Mouse (Mus musculus) spleen, postnatal 10 days (tissue): Measurements from ENCODE around the gene Ppfia4.

ENCODE experiments used
- DNase-seq, 2 experiments: peaks; one replicate each; pipeline ENCODE4 v3.0.0; 2021 to 2022; ENCODE audit warnings: low spot score in 2 of 2

The Ppfia4 gene

DNA sequence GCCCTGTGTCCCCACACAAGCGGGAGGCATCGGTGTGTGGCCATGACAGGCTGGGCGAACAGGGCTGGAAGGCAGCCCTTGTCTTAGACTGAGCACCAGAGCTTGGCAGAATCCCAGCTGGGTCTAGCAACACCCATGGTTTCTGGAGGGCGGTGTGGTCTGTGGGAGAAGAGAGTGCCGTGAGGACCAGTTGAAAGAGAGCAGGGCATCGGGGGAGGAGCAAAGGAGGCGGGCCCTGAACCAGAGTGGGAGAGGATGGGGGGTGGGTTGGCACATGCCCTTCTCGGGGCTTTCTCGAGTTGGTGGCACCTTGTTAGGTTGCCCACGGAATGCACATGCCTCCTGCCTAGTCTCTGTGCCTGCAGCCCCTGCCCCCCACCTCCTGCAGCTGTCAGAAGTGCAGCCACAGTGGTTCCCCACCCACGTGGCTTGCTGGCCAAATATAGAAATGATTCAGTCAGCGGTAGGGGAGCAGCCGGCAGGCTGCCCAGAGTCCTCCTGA lies at the start of gene Ppfia4:
Gene Ppfia4, minus strand, starts transcription at position 159 of the 502 bp plus-strand sequence.
- DNase-seq, result no peak

DNA sequence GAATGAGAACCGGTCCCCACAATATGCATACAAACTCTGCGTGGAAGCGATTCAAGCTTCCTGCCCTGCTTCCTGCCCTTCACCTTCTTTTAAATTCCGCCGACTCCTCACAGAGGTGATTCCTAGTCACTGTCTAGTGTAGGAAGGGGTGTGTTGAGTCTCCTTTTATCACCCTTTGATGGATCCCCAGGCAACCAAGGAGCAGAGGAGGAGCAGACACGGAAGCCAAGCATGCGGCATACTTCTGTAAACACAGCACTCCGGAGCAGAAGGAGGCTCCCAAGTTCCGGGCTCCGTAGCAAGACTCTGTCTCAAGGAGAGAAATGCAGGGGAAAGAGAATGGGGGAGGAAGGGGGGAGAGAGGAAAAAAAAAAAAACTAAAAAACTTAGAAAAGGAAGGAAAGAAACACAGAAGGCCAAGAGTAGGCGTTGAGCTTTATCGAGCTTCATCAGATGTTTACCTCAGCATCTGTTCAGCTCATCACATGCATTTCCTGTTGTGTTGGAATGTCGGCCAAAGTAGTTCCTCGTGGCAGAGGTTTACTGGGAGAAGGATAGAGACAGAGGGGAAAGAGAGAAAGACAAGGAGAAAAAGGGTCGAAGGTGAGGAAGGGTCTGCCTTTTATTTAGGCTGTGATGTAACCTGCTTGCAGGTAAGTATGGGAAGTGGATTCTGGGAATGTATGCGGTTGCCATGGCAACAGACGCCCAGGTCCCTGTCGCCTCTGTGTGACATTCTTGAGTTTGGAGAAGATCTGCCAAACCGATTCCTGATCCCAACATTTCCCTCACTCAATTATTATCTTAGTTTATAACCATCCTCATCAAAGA lies 49.3 kb upstream of the Ppfia4 start:
- no peak for DNase-seq

DNA sequence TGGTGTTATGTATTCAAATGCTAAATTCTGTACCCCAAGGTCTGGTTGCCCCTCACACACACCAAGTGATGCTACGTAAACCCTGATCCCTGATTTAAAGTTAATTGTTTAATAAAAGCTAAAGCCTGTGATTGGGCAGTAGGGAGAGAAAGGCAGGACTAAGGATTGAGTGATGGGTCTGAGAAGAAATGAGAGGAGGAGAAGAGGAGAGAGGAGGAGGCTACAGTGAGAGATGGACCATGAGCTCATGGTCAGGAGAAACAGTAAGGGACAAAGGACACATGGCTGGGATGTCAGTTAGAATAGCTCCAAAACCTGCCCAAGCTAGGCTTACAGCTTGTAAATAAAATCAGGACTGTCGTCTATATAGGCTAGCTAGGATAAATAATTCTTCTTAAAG lies 48.3 kb upstream of the Ppfia4 start:
- no peak for DNase-seq

DNA sequence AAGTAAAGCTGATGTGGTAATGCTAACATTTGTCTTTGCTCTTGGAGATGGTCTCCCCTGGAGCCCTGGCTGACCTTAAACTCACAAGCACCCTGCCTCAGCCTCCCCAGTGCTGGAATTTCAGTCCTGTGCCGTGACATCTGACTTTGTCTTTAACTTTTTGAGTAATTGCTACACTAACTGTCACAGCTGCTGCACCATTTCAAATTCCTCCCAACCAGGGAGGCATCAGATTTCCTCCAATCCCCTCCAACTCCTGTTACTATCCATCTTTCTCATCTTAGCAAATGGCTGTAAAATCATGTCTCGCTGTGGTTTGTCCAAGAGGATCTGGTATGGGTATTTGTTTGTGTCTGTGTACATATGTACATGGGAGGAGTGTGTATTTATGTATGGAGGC lies 41.4 kb upstream of the Ppfia4 start:
- DNase-seq, result no peak

DNA sequence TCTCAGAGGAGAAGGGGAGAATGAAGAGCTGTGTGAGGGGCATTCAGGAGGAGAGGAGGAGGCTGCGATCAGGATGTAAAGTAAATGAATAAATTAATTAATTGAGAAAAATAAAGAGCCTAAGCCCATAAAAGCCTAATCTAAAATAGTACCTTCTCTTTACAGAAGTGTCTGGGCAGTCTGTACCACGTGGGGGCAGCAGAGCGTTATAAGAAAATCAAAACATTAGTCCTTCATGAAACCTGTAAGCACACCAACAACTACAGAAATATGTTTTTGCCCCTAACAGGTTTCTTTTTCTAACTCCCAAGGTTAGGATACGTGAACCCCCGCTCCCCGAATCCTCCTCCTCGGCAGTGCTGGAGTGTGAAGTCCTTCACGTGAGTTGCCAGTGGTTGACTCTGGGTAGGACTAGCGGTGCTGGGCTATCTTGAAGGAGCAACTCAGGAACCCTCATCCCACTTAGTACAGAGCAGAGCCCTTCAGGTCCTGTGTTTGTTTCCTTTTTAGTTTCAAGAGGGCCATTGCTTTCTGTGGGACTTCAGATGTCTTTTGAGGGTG lies 36.1 kb upstream of the Ppfia4 start:
- peak; percentile 50 to 84 for DNase-seq

DNA sequence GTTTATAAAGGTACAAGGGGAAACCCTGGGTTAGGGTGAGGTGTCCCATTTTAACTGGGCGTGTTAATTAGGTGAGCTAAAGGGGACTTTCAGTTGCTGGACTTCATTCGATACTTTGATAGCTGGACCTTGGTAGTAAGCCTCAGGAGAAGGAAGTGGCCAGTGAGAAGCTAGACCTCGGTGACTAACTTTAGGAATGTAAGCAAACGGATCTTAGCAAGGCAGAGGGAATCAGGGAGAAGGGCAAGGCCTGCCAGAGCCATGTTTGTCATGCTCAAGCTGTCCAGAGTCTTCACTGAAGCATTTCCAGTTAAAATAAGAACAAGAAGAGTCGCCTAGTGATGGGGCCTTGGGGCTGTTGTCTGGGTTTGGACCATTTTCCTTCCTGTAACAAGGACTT lies 32.8 kb upstream of the Ppfia4 start:
- no peak for DNase-seq

DNA sequence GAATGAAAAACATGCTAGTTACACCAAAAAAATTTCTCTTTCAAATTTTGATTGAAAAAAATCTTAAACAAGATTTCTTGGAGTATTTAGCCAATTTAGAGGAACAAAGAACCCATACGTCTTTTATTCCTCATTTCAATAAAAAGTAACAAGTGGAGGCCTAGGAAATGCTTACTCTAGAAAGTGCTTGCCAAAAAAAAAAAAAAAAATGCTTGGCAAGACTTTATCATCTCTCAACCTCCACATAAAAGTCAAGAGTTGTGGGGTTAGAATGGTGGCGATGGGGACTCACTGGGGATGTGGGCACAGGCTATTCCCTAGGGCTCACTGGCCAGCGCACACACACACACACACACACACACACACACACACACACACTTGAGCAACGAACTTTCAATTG lies 30.5 kb upstream of the Ppfia4 start:
- no peak for DNase-seq

DNA sequence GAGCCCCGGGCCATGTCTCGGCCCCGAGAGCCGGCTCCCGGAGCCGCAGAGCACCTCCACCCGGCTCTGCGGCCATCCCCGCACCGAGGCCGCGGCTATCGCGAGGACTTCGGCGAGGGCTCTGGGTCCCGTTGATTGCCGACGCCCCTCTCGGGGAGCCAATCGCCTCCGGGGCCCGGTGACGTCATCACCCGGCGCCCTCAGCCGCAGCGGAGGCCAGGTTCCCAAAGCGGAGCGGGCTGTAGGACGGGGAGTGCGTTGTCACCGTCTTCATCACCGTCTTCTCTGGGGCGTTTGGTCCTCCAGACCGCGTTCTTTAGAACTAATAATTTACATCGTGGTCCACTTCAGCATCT lies 29.1 kb upstream of the Ppfia4 start, which contains the start of gene Tmem183a:
Gene Tmem183a, minus strand, starts transcription at position 123 of the 356 bp plus-strand sequence.
- peak; percentile 97 to 98 for DNase-seq

DNA sequence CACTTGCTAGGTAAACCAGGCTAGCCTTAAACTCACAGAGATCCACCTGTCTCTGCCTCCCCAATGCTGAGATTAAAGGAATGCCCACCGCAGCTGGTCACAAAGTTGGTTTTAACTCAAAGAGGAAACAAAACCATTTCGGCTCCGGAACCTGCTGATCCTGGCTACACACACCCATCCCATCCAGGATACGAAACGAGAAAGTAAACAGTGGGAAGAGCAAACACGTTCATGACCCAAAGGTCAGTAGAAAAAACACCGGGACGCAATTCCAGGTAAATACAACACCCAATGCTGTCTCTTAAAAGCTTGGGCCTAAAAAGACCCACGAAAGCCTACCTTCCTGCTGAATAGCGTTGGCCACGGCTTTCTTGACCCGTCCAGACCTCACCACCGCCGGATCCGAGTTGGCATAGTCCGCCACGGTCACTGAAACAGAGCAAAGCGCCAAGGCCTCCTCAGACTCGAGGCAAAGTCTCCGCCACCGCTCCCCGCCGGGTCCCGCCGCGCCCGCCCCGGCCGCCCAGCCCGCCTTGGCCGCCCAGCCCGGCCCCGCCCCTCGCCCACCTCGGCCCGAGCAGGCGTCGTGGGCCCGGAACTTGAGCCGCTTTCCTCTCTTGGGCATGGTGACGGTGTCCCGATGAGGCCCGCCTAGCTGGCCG lies 28.6 kb upstream of the Ppfia4 start:
- DNase-seq, result no peak

DNA sequence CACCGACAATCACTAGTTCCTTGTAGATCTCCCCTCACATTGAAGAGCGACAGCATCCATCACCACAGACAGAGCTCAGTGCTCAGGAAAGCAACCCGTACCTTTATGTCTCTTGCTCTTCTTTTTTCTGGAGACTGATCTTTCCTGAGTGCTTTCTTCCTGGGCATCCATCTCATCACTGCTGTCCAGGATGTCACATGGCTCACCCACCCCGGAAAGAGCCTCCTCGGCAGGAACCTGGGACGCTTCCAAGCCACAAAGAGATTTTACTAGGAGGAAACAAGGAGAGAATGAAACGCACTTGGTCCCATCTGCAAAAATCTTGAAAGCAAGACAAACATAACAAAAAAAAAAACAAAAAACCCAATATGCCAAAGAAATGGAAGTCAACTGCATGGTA lies 27.9 kb upstream of the Ppfia4 start:
- no peak for DNase-seq

DNA sequence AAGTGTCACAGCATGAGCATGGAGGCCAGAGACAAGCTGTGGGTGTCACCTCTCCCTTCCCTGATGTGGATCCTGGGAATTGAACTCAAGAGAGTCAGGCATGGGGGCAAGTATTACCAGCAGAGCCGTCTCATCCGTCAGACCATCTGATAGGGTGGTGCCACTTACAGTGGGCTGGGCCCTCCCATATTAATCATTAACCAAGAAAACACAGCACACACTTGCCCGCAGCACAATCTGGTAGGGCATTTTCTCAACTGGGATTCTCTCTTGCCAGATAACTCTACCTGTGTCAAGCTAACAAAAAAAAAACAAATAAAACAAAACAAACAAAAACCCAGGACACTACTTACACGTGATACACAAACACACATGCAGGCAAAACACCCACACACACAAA lies 24.7 kb upstream of the Ppfia4 start:
- DNase-seq, result no peak

DNA sequence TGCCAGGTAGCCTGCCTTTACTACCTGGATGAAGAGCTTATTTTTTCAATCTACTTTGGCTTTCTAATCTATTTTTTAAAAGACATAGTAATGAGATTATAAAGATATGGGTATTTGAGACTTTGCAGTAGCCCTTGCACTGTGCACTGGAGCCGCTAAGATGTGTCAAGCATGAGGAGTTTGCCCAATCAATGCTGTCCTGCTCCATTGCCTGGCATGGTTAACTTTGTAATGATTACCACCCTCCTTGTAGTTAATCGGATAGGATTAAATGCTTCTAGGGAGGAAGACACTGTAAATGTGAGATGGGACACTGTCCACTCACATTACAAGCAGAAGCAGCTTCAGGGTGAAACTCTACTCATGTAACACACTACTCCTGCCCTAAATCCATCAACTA lies 20.6 kb upstream of the Ppfia4 start:
- DNase-seq, result no peak

DNA sequence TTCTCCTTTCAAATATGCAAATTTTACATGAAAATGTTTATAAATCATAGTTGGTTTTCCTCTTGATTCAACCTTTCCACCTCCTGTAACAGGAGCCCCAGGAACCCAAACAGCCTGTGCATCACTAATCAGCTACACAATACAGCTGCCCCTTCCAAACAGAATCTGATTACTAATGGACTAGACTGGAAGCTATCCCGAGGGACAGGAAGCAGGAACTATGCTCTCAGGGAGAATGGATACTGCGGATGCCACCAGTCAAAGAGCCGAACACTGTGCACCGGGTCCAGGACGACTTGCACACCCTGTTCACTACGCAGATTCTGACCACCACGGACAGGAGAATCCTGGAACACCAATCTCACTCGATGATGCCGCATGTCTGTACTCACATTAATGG lies 15.1 kb upstream of the Ppfia4 start:
- DNase-seq, result no peak

DNA sequence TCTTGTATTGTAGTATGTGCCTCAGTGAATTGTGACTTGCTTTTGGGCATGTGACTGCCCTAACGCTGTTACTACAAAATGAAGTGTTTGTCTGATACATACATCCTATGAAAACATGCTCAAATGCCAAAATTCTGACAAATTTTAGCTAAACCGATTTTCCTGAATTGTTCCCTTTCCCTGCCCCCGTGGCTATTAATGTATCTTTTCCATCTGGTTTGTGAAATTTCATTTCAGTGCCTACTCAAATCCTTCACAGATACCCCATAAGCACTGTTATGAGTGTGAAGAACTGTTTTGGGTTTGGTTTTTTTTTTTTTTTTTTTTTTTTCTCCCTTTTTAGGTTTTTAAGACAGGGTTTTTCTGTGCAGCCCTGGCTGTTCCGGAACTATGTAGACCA lies 12.3 kb upstream of the Ppfia4 start:
- no peak for DNase-seq

DNA sequence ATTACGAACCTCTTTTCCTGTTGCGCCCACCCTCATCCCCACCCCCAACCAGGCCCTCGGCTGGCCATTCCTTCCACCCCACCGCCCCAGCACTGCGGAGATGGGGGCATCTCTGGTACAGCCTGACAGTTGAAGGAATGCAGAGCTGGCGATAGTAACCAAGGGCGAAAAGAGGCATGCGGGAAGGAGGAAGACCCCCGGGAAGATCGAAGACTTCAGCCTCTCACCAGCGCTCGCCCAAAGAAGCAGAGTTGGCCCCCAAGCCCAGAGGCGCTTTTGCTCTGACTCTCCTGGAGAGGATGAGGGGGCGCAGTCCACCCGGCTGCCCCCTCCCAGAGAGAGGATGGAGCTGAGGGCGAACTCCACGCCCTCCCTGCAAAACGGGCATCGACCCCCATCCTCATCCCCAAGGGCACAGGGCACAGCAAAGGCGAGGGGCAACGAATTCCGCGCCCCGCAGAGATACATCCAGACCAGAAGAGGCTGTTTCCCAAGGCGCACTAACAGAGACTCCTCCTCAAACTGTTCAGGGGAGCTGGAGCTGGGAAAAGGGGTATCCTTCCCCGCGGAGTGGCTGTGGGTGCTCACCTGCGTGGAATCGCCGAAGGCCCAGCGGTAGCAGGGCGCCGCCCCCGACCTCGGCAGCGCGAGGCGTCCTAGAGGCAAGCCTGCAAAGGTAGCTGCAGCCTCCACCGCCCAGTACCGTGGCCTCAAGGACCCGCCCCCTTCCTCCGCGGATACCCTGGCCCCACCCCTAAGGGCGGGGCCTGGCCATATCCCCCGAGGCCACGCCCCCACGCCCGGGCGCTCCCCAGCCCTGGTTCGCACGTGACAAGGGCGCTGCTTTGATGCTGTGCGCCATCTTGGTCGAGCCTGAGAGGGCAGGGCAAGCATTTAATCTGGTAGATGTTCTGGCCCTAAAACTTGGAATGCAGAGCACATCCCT lies 11.6 kb upstream of the Ppfia4 start:
- DNase-seq, result peak; percentile 61 to 89

DNA sequence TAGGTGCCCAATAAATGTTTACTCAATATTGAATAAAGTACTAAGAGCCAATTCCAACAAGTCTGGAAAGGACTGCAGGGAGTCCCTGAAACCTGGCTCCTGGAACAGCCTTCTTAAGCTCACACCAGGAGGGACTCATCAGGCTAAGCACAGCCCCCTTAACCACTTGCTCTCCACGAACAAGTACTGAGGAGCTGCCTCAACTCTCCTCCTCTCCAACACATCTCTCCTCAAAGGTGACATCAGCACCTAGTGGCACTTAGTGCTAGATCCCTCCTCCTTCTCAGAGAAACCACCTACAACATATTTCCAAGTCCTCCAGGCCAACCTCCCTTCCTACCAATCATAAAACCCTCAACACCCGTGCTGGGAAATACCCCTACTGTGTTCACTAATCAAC lies 10.8 kb upstream of the Ppfia4 start:
- peak in 1 of 2 experiments; percentile 5 for DNase-seq

DNA sequence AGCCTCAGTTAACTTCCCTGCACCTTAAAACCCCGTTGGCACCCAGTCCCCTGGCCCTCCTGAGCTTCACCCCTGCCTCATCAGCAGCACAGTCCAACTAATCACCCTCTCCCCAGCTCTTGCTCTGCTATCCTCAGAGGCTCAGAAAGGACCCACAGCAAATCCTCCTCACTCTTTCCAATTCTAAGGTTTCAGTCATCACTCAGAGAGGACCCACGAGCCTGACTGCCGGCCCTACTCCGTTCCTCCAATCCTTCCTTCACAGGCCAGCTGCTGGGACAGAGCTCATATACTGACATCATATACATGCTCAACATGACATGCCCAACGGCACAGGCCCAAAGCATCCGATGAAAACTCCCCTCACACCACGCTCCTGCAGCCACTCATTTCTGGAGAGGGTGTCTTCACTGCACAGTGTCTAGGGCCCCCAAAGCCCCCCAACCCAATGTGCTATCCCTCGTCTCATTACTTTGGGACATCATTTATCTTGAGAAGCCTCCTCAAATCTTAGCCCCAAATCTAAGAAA lies 10.1 kb upstream of the Ppfia4 start:
- peak in 1 of 2 experiments; percentile 10 for DNase-seq

DNA sequence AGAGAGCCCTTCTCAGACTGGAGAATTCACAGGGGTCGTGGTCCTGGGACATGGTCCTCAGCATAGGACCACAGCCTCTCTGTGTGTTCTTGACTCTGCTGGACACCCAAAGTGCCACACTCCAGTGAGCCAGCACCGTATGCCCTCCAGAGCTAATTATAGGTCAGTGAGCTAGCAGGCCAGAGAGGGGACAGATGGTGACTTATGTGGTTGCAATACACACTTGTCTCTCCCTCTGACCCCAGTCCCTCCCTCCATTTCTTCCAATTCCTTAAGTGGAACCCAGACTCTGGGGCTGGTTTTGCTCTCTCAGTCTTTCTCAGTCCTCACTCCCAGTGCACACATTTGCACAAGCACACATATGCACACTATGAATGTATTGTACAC lies 9.5 kb upstream of the Ppfia4 start:
- DNase-seq, result peak in 1 of 2 experiments; percentile 9

DNA sequence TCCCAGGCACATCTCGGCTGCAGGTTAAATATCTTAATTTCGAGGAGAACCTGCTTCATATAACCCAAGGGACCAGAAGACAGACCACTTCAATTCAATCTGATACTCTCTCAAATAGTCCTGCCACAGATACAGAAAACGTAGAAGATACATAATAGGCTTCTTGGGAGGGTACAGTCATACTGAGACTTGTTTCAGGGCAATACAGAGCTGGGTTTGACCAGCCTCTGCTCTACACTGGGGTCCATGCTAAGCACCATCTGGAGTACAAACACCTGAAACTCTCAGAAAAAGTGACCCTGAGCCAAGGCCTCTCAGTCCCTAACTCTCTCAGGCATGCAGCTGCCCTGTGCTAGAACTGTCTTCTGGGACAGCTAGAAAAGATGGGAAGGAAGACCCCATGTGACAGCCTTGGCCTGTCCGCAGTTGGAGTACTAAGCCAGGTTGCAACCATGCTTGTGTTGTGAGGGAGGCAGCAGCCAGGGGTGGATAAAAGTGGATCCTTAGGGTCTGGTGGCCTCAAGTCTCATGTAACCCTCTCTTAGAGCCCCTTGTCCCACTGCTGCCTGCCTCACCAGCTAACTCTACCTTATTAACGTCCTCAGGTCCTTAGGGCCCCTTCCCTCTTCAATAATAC lies 9.0 kb upstream of the Ppfia4 start:
- peak in 1 of 2 experiments; percentile 10 for DNase-seq

DNA sequence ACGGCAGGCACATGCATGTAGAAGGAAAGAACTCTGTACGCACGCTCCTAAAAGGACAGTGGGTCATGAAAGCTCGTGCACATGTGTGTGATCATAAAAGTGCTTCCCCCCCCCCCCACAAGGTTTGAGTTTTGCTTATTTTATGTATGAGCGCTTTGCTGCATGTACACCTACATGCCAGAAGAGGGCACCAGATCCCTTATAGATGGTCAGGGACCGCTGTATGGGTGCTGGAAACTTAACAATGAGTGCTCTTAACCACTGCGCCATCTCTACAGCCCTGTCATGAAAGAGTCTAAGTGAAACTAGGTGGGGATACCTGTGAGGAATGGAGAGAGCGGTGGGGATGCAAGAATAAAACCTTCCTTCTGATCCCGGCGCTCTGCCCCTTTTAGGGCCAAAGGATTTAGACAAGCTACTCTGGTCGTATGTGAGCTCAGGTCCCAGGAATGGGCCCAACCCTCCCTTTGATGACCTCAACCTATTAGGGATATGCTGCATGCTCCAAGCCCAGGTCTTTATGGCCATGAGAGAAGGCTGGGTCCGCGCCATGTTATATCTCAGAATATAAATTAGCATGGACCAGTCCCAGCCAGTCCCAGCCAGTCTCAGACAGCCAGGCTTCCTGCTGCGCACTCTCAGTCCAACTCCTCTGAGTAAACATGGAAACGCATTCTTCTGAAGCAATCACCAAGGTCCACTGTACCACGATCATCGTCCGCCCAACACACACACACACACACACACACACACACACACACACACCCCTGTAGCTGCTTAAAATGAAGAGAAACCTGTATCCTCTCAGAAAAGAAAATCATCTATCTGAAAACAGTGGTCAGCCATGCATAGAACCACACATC lies 7.3 kb upstream of the Ppfia4 start:
- DNase-seq, result peak in 1 of 2 experiments; percentile 7
